Mouse (Mus musculus): ENCODE measurements around the gene Stk10. TPM values are rescaled to one million over a fixed set of nuclear protein-coding genes. Genes with fewer than 3 reads are reported as not detected.

Gene Stk10
- polyA plus RNA-seq, 1 experiment, result 6.1 TPM

- Histone ChIP-seq H3K4me3 (ENCODE audit: insufficient read depth, low read length) (no peak overlapping the region), H3K4me1 (ENCODE audit: control insufficient read depth, insufficient read depth, low read length) (peaks cover 3% of the 10 kb centered on the region; the same call in 1 of the 2 replicates), H3K27ac (ENCODE audit: insufficient read depth, low read length) (no peak overlapping the region)
- TF ChIP-seq POLR2A (IDR thresholded peaks at IDR 0.05; ENCODE audit: extremely low read depth, insufficient read depth, low read length) (no peak), CTCF (IDR thresholded peaks at IDR 0.05; ENCODE audit: extremely low read depth, insufficient read depth, low read length) (no peak)
Measured at GRCm38 (mm10) chr11:32535646-32536045, 2.5 kb downstream of the Stk10 start.

GRCm38 (mm10) chr11:32536954-32537353 is 3.8 kb downstream of the Stk10 start:
- TF ChIP-seq CTCF (IDR thresholded peaks at IDR 0.05; ENCODE audit: extremely low read depth, insufficient read depth, low read length) (no peak), POLR2A (IDR thresholded peaks at IDR 0.05; ENCODE audit: extremely low read depth, insufficient read depth, low read length) (no peak)
- H3K4me1 ChIP-seq (ENCODE audit: control insufficient read depth, insufficient read depth, low read length), result peaks cover 3% of the 10 kb centered on the region; the same call in 1 of the 2 replicates
- H3K4me3 ChIP-seq (ENCODE audit: insufficient read depth, low read length), result no peak overlapping the region
- no peak overlapping the region for H3K27ac ChIP-seq (ENCODE audit: insufficient read depth, low read length)

GRCm38 (mm10) chr11:32538435-32538834 is 5.3 kb downstream of the Stk10 start:
- Histone ChIP-seq H3K27ac (ENCODE audit: insufficient read depth, low read length) (no peak overlapping the region), H3K4me3 (ENCODE audit: insufficient read depth, low read length) (no peak overlapping the region), H3K4me1 (ENCODE audit: control insufficient read depth, insufficient read depth, low read length) (peaks cover 3% of the 10 kb centered on the region; the same call in 1 of the 2 replicates)
- TF ChIP-seq POLR2A (IDR thresholded peaks at IDR 0.05; ENCODE audit: extremely low read depth, insufficient read depth, low read length), result no peak
- no peak for TF ChIP-seq CTCF (IDR thresholded peaks at IDR 0.05; ENCODE audit: extremely low read depth, insufficient read depth, low read length)

GRCm38 (mm10) chr11:32538846-32539245 is 5.7 kb downstream of the Stk10 start:
- TF ChIP-seq POLR2A (IDR thresholded peaks at IDR 0.05; ENCODE audit: extremely low read depth, insufficient read depth, low read length), result no peak
- TF ChIP-seq CTCF (IDR thresholded peaks at IDR 0.05; ENCODE audit: extremely low read depth, insufficient read depth, low read length), result no peak
- H3K27ac ChIP-seq (ENCODE audit: insufficient read depth, low read length), result no peak overlapping the region
- peaks cover 3% of the 10 kb centered on the region; the same call in 1 of the 2 replicates for H3K4me1 ChIP-seq (ENCODE audit: control insufficient read depth, insufficient read depth, low read length)
- H3K4me3 ChIP-seq (ENCODE audit: insufficient read depth, low read length), result no peak overlapping the region

GRCm38 (mm10) chr11:32539717-32540116 is 6.6 kb downstream of the Stk10 start:
- Histone ChIP-seq H3K4me1 (ENCODE audit: control insufficient read depth, insufficient read depth, low read length) (0 out of 2 replicates have a peak, but pooled peaks cover 1% of the 10 kb centered on the region), H3K4me3 (ENCODE audit: insufficient read depth, low read length) (no peak overlapping the region), H3K27ac (ENCODE audit: insufficient read depth, low read length) (no peak overlapping the region)
- no peak for TF ChIP-seq CTCF (IDR thresholded peaks at IDR 0.05; ENCODE audit: extremely low read depth, insufficient read depth, low read length)
- no peak for TF ChIP-seq POLR2A (IDR thresholded peaks at IDR 0.05; ENCODE audit: extremely low read depth, insufficient read depth, low read length)

- Histone ChIP-seq H3K4me3 (ENCODE audit: insufficient read depth, low read length) (no peak overlapping the region), H3K27ac (ENCODE audit: insufficient read depth, low read length) (no peak overlapping the region), H3K4me1 (ENCODE audit: control insufficient read depth, insufficient read depth, low read length) (0 out of 2 replicates have a peak, but pooled peaks cover 1% of the 10 kb centered on the region)
- TF ChIP-seq POLR2A (IDR thresholded peaks at IDR 0.05; ENCODE audit: extremely low read depth, insufficient read depth, low read length), result no peak
- TF ChIP-seq CTCF (IDR thresholded peaks at IDR 0.05; ENCODE audit: extremely low read depth, insufficient read depth, low read length), result no peak
Measured at GRCm38 (mm10) chr11:32540463-32540862, 7.4 kb downstream of the Stk10 start.

GRCm38 (mm10) chr11:32542181-32542580 is 9.1 kb downstream of the Stk10 start:
- Histone ChIP-seq H3K27ac (ENCODE audit: insufficient read depth, low read length) (no peak overlapping the region), H3K4me3 (ENCODE audit: insufficient read depth, low read length) (no peak overlapping the region), H3K4me1 (ENCODE audit: control insufficient read depth, insufficient read depth, low read length) (no peaks in the 10 kb centered on the region)
- TF ChIP-seq CTCF (IDR thresholded peaks at IDR 0.05; ENCODE audit: extremely low read depth, insufficient read depth, low read length), result no peak
- TF ChIP-seq POLR2A (IDR thresholded peaks at IDR 0.05; ENCODE audit: extremely low read depth, insufficient read depth, low read length), result no peak

- no peak overlapping the region for H3K4me3 ChIP-seq (ENCODE audit: insufficient read depth, low read length)
- H3K4me1 ChIP-seq (ENCODE audit: control insufficient read depth, insufficient read depth, low read length), result no peaks in the 10 kb centered on the region
- H3K27ac ChIP-seq (ENCODE audit: insufficient read depth, low read length), result no peak overlapping the region
- TF ChIP-seq POLR2A (IDR thresholded peaks at IDR 0.05; ENCODE audit: extremely low read depth, insufficient read depth, low read length) (no peak), CTCF (IDR thresholded peaks at IDR 0.05; ENCODE audit: extremely low read depth, insufficient read depth, low read length) (no peak)
Measured at GRCm38 (mm10) chr11:32542687-32543411, 9.7 kb downstream of the Stk10 start.

GRCm38 (mm10) chr11:32544041-32544440 is 10.9 kb downstream of the Stk10 start:
- no peak overlapping the region for H3K27ac ChIP-seq (ENCODE audit: insufficient read depth, low read length)

GRCm38 (mm10) chr11:32544497-32544896 is 11.4 kb downstream of the Stk10 start:
- Histone ChIP-seq H3K4me1 (ENCODE audit: control insufficient read depth, insufficient read depth, low read length) (no peaks in the 10 kb centered on the region), H3K4me3 (ENCODE audit: insufficient read depth, low read length) (no peak overlapping the region), H3K27ac (ENCODE audit: insufficient read depth, low read length) (no peak overlapping the region)
- TF ChIP-seq POLR2A (IDR thresholded peaks at IDR 0.05; ENCODE audit: extremely low read depth, insufficient read depth, low read length) (no peak), CTCF (IDR thresholded peaks at IDR 0.05; ENCODE audit: extremely low read depth, insufficient read depth, low read length) (no peak)

More at GRCm38 (mm10) chr11:32544041-32544440, 10.9 kb downstream of the Stk10 start:
- TF ChIP-seq CTCF (IDR thresholded peaks at IDR 0.05; ENCODE audit: extremely low read depth, insufficient read depth, low read length) (no peak), POLR2A (IDR thresholded peaks at IDR 0.05; ENCODE audit: extremely low read depth, insufficient read depth, low read length) (no peak)
- no peak overlapping the region for H3K4me3 ChIP-seq (ENCODE audit: insufficient read depth, low read length)
- H3K4me1 ChIP-seq (ENCODE audit: control insufficient read depth, insufficient read depth, low read length), result no peaks in the 10 kb centered on the region
